Mouse (Mus musculus) ES-E14 (cell line): ENCODE measurements at regions not wholly inside any gene's neighbourhood (a gene's known extent, or its start where the extent isn't known, plus 50 kb on each side); places are given as distances from the start of the nearest gene placed in this dataset.

Source experiments
- DNase-seq: peaks from one replicate; pipeline ENCODE4 v3.0.0-alpha.2; 2013; ENCODE audit warnings: low read depth, low spot score
- H3K27ac ChIP-seq: 2 replicates; pipeline ENCODE4 v1.5.1; 2012; ENCODE audit warnings: low read depth, mild to moderate bottlenecking, low read length, moderate library complexity, mixed read lengths; ENCODE audit not compliant: poor library complexity, insufficient read depth, severe bottlenecking
- H3K36me3 ChIP-seq: 2 replicates; pipeline ENCODE4 v1.6.1; 2012; ENCODE audit warnings: mild to moderate bottlenecking, low read length, moderate library complexity, mixed read lengths; ENCODE audit not compliant: control insufficient read depth, poor library complexity, insufficient read depth, severe bottlenecking
- H3K4me1 ChIP-seq, 2 experiments: fragments of 150-350 bp in 1 of 2; sonication (generic) in 1 of 2; 2 replicates each; pipeline ENCODE4 v1.6.1; 2012; ENCODE audit warnings: low read length in 2 of 2, mild to moderate bottlenecking in 1 of 2, mixed read lengths in 1 of 2; ENCODE audit not compliant: control insufficient read depth in 2 of 2, insufficient read depth in 2 of 2, poor library complexity in 1 of 2
- H3K4me3 ChIP-seq, 2 experiments: fragments of 150-350 bp in 1 of 2; sonication (generic) in 1 of 2; 2 replicates each; pipeline ENCODE4 v1.5.1; 2012; ENCODE audit warnings: low read length in 2 of 2, low read depth in 1 of 2, mild to moderate bottlenecking in 1 of 2, mixed read lengths in 1 of 2; ENCODE audit not compliant: insufficient read depth in 1 of 2, poor library complexity in 1 of 2, severe bottlenecking in 1 of 2
- H3K9ac ChIP-seq: 2 replicates; pipeline ENCODE4 v1.6.1; 2012; ENCODE audit warnings: low read depth, mild to moderate bottlenecking, low read length, mixed read lengths; ENCODE audit not compliant: poor library complexity, insufficient read depth, severe bottlenecking
- H3K9me3 ChIP-seq: fragments of 150-350 bp; sonication (generic); 2 replicates; pipeline ENCODE4 v1.6.1; 2012; ENCODE audit warnings: low read depth, mild to moderate bottlenecking, low read length; ENCODE audit not compliant: control insufficient read depth, insufficient read depth
- CHD2 ChIP-seq: IDR thresholded peaks from 2 replicates; pipeline ENCODE4 v1.6.1; 2014; ENCODE audit warnings: mild to moderate bottlenecking, low read depth, low read length, inconsistent platforms
- HCFC1 ChIP-seq: IDR thresholded peaks from 2 replicates; pipeline ENCODE4 v1.6.1; 2012; ENCODE audit warnings: low read length, inconsistent platforms, borderline replicate concordance; ENCODE audit not compliant: insufficient read depth
- MAFK ChIP-seq: IDR thresholded peaks from 2 replicates; pipeline ENCODE4 v1.6.1; 2014; ENCODE audit warnings: mild to moderate bottlenecking, low read depth, low read length, inconsistent platforms; ENCODE audit not compliant: insufficient read depth
- ZC3H11A ChIP-seq: IDR thresholded peaks from 2 replicates; pipeline ENCODE4 v1.6.1; 2012; ENCODE audit warnings: low read depth, mild to moderate bottlenecking, inconsistent platforms, low read length, borderline replicate concordance
- ZNF384 ChIP-seq: IDR thresholded peaks from 2 replicates; pipeline ENCODE4 v1.6.1; 2012; ENCODE audit warnings: low read depth, low read length, inconsistent platforms
- in situ Hi-C, 2 experiments: fragments of 600-800 bp; cut with MboI; formaldehyde crosslinking; loops; one replicate each; pipeline ENCODE4 v1.15.1; 2025; ENCODE audit warnings: low sequenced_read_pairs in 2 of 2, inconsistent platforms in 1 of 2; ENCODE audit not compliant: unreplicated experiment in 2 of 2

DNA sequence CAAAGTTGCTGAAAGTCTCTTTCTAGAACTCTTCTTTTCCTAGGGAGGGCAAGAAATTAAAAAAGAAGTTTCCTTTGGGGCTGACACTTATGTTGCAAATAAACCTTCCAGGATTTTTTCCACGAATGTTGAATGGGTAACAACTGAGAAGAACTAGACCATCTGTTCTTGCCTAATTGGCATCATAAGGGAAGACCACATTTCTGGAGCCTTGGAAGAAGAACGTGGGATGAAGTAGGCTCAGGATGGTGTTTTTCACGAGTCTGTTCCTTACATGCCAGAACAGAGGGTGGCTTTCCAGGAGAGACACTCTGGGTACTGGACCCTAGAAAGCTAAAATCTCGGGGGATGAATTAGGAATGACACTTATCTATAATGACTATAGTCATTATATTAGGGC lies 314.1 kb downstream of the Cog6 start:
- Histone ChIP-seq H3K4me3 (no peak overlapping the region), H3K4me1 (no peaks in the 10 kb centered on the region), H3K9ac (no peak overlapping the region), H3K36me3 (no peaks in the 10 kb centered on the region), H3K9me3 (no peaks in the 10 kb centered on the region), H3K27ac (no peak overlapping the region)
- in situ Hi-C loops, result no loop called here
- TF ChIP-seq ZC3H11A (no peak), ZNF384 (no peak), CHD2 (no peak), HCFC1 (no peak), MAFK (no peak)
- DNase-seq, result no peak

DNA sequence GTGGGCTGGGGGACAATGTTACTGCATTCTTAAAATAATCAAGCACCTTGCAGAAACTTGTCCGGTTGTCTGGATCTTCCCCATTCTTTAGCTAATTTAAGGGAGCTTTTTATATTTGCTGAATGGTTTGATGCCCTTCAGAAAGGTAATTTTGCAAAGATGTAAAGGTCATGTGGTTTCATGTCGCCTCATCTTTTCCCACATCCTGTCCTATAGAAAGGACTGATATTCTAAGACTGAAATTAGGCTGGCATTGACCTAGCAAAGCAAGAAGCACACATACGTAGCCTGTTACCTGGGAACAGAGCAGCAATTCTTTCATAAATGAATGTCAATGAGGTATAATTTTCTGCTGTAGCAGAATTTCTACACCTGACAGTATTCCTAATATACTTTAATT lies 315.4 kb downstream of the Cog6 start:
- H3K36me3 ChIP-seq, result no peaks in the 10 kb centered on the region
- DNase-seq, result no peak
- no peaks in the 10 kb centered on the region for H3K4me1 ChIP-seq
- TF ChIP-seq ZC3H11A (no peak), HCFC1 (no peak), ZNF384 (no peak), CHD2 (no peak), MAFK (no peak)
- no peak overlapping the region for H3K27ac ChIP-seq
- in situ Hi-C loops, result no loop called here
- no peaks in the 10 kb centered on the region for H3K9me3 ChIP-seq
- H3K9ac ChIP-seq, result no peak overlapping the region
- no peak overlapping the region for H3K4me3 ChIP-seq

DNA sequence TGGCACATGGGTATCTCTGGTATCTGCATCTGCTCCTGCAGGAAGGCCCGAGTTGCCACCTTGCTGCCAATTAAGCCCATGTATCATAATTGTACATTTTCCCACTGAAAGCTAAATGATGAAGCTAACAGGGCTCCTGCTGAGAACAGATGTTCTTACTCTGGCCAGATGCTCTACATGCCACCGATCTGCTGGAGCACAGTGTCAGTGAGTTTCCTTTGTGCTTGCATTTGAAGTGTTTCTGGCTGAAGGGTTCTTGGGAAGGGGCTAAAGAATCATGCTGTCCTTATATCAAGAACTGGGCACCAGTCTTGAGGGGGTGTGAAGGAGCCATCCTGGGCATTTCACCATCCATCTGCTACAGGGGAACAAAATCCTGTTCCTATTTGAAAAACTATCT lies 323.2 kb downstream of the Cog6 start:
- Histone ChIP-seq H3K27ac (no peak overlapping the region), H3K4me3 (no peak overlapping the region), H3K9ac (no peak overlapping the region), H3K36me3 (no peaks in the 10 kb centered on the region), H3K4me1 (no peaks in the 10 kb centered on the region), H3K9me3 (no peaks in the 10 kb centered on the region)
- in situ Hi-C loops, result no loop called here
- DNase-seq, result no peak
- TF ChIP-seq ZC3H11A, result no peak
- TF ChIP-seq HCFC1, result no peak
- TF ChIP-seq ZNF384, result no peak
- no peak for TF ChIP-seq CHD2
- TF ChIP-seq MAFK, result no peak

DNA sequence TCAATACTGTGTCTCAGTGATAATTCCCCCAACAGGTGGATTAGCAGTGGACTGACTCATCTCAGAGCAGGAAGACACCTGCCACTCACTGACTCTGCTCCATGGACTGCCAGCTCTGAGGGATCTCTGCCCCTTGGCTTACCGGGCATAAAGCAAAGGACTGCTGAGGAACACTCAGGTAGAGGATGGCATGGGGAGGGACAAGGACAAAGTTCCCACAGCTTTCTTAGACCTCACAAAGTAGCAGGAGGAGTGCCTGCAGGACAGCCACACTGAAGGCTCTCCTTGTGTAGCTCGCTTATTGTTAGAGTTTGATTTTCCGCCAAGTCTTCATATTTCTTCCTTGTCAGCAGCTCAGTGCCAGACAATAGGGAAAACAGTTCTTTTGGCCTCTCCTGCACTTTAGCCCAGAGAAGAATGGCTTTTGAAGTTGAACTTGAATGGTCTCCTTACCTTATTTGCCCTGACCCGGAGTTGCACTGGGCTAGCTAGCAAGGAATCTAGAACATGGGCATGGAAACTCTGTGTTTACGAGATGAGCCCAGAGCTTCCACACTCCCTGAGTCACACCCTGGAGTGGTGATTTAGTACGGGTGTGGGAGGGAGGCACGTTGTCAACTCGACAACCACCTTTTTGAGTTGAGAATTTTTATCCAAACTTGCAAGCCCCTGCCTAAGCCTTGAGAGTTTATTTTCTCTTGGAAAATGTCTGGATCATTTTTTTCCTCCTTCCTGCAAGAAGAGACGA lies 331.4 kb downstream of the Cog6 start:
- Histone ChIP-seq H3K36me3 (no peaks in the 10 kb centered on the region), H3K27ac (no peak overlapping the region), H3K4me1 (no peaks in the 10 kb centered on the region), H3K9ac (no peak overlapping the region), H3K4me3 (no peak overlapping the region), H3K9me3 (no peaks in the 10 kb centered on the region)
- no peak for DNase-seq
- in situ Hi-C loops, result no loop called here
- TF ChIP-seq CHD2 (no peak), HCFC1 (no peak), ZC3H11A (no peak), MAFK (no peak), ZNF384 (no peak)
